Mouse (Mus musculus) liver, postnatal 0 days (tissue): ENCODE measurements around the gene 1700056E22Rik.

Experiments
- CTCF ChIP-seq: sonication (generic); IDR thresholded peaks from 2 replicates; pipeline ENCODE4 v1.5.1; 2016; ENCODE audit warnings: antibody characterized with exemption, low read depth
- EP300 ChIP-seq: IDR thresholded peaks from 2 replicates; pipeline ENCODE4 v1.6.1; 2016; ENCODE audit warnings: antibody characterized with exemption, low read depth, mild to moderate bottlenecking

GRCm38 (mm10) chr1:184060381-184060780 is 26.3 kb upstream of the 1700056E22Rik start:
- TF ChIP-seq CTCF: no peak
- TF ChIP-seq EP300: no peak
